Mouse (Mus musculus): ENCODE data around the gene Specc1l. TPM values are rescaled to one million over a fixed set of nuclear protein-coding genes. Genes with fewer than 3 reads are reported as not detected.
"Not testable (repeated sequence)": the region's sequence is repeated elsewhere in the genome, so short reads cannot be mapped to it uniquely, and the experiment has no call there.

Specc1l gene
- total RNA-seq, 2 experiments from 2014 or later = 44.1 to 44.8 TPM

- no peak for DNase-seq (ENCODE audit: low spot score in 2 of 2)
Measured at GRCm38 (mm10) chr10:75345265-75345664, 133.4 kb downstream of the Specc1l start.

GRCm38 (mm10) chr10:75350564-75350963, 138.7 kb downstream of the Specc1l start:
- no peak for DNase-seq (ENCODE audit: low spot score in 2 of 2)

- DNase-seq (ENCODE audit: low spot score in 2 of 2) = no peak
Measured at GRCm38 (mm10) chr10:75352541-75352940, 140.7 kb downstream of the Specc1l start.

GRCm38 (mm10) chr10:75353838-75354241, 142.0 kb downstream of the Specc1l start:
- DNase-seq (ENCODE audit: low spot score in 2 of 2) = not testable (repeated sequence)

GRCm38 (mm10) chr10:75355341-75355740, 143.5 kb downstream of the Specc1l start:
- no peak for DNase-seq (ENCODE audit: low spot score in 2 of 2)

Other genes with a start within 250 kb of the Specc1l start
- gene Gnaz, start 244.9 kb upstream of the Specc1l start, total RNA-seq (2021) = 100 to 1,000 TPM; 104 to 111 TPM
- gene Rsph14, start 179.5 kb upstream of the Specc1l start, total RNA-seq (2021) = under 1 TPM; 0.68 to 0.87 TPM
- 10 to 100 TPM; 28.6 to 30.5 TPM for gene Rab36, start 175.0 kb upstream of the Specc1l start, total RNA-seq (2021)
- 100 to 1,000 TPM; 132 to 133 TPM for gene Bcr, start 151.5 kb upstream of the Specc1l start, total RNA-seq (2021)
- gene Adora2a, start 104.8 kb downstream of the Specc1l start, total RNA-seq (2021) = 1 to 10 TPM; 1.7 to 1.8 TPM
- under 1 TPM in 1 of 2 experiments, not detected in 1; 0.48 TPM for gene Upb1, start 189.0 kb downstream of the Specc1l start, total RNA-seq (2021)